In genomic region chr6:148446113-148446512, GRCm38 (mm10) we compare ENCODE assay signal across 30 mouse cellular contexts. TPM values are rescaled to one million over a fixed set of nuclear protein-coding genes. Genes with fewer than 3 reads are reported as not detected.
"Had no signal": no experiment of that assay in that cellular context is flagged by ENCODE, and none has a peak within 500 bp of the region (broad histone marks: within the 10 kb centered on the region; RNA-seq: fewer than 3 reads in every experiment).

No protein-coding gene starts in this region.

- H3K27ac ChIP-seq: limb, embryonic 10.5 days; limb, embryonic 12.5 days; limb, embryonic 13.5 days; limb, embryonic 15.5 days; liver, embryonic 12.5 days; liver, embryonic 13.5 days; liver, embryonic 14.5 days; liver, embryonic 15.5 days; lung, embryonic 15.5 days; macrophage; midbrain, embryonic 10.5 days; midbrain, embryonic 12.5 days; midbrain, embryonic 13.5 days; midbrain, embryonic 15.5 days; neural tube, embryonic 12.5 days had no signal

- H3K4me3 ChIP-seq: limb, embryonic 10.5 days; limb, embryonic 12.5 days; limb, embryonic 13.5 days; limb, embryonic 15.5 days; liver, embryonic 12.5 days; liver, embryonic 13.5 days; liver, embryonic 15.5 days; lung, embryonic 15.5 days; megakaryocyte, embryonic 14.5 days; midbrain, embryonic 10.5 days; midbrain, embryonic 12.5 days; midbrain, embryonic 13.5 days; midbrain, embryonic 15.5 days; myocyte; neural tube, embryonic 12.5 days had no signal

- ATAC-seq: liver, embryonic 12.5 days; liver, postnatal 0 days; lung, postnatal 0 days; midbrain, embryonic 13.5 days; midbrain, embryonic 15.5 days had no signal

- H3K9me3 ChIP-seq: limb, embryonic 10.5 days; limb, embryonic 12.5 days; limb, embryonic 15.5 days; liver, embryonic 12.5 days; liver, embryonic 13.5 days; liver, embryonic 15.5 days; lung, embryonic 15.5 days; midbrain, embryonic 10.5 days; midbrain, embryonic 12.5 days; midbrain, embryonic 13.5 days; midbrain, embryonic 15.5 days; neural tube, embryonic 12.5 days had no signal

- H3K9ac ChIP-seq: limb, embryonic 12.5 days; limb, embryonic 13.5 days; limb, embryonic 15.5 days; liver, embryonic 12.5 days; liver, embryonic 13.5 days; liver, embryonic 14.5 days; liver, embryonic 15.5 days; liver, postnatal 0 days; lung, embryonic 14.5 days; lung, embryonic 15.5 days; midbrain, embryonic 12.5 days; midbrain, embryonic 13.5 days; midbrain, embryonic 15.5 days; neural tube, embryonic 12.5 days had no signal

- H3K36me3 ChIP-seq: limb, embryonic 10.5 days; limb, embryonic 12.5 days; limb, embryonic 13.5 days; limb, embryonic 15.5 days; liver, embryonic 12.5 days; liver, embryonic 13.5 days; liver, embryonic 15.5 days; lung, embryonic 15.5 days; midbrain, embryonic 10.5 days; midbrain, embryonic 12.5 days; midbrain, embryonic 13.5 days; midbrain, embryonic 15.5 days; neural tube, embryonic 12.5 days had no signal

- H3K4me2 ChIP-seq: limb, embryonic 12.5 days; limb, embryonic 13.5 days; limb, embryonic 15.5 days; liver, embryonic 11.5 days; liver, embryonic 12.5 days; liver, embryonic 13.5 days; liver, embryonic 15.5 days; lung, embryonic 14.5 days; lung, embryonic 15.5 days; midbrain, embryonic 12.5 days; midbrain, embryonic 13.5 days; midbrain, embryonic 15.5 days; neural tube, embryonic 12.5 days had no signal

- DNase-seq: left cerebral cortex, postnatal 4 days; liver; liver, embryonic 13.5 days; liver, postnatal 0 days; lung, adult 18-20 months; lung, adult 2 months; lung, embryonic 14.5 days; lung, postnatal 10 days; lung, postnatal 14 days; lung, postnatal 36 days; lung, postnatal 4 days; midbrain, embryonic 14.5 days had no signal

RNA-seq across cellular contexts. Expression of gene Tmtc1, which starts 1.9 kb away (rescaled TPM):
- polyA plus RNA-seq: macrophage had no signal
